Mouse (Mus musculus) erythroblast, adult 5-6 weeks (primary cell): ENCODE data around the gene Cpne4. TPM values are rescaled to one million over a fixed set of nuclear protein-coding genes. Genes with fewer than 3 reads are reported as not detected.

ENCODE experiments used
- total RNA-seq, 2 experiments: library from RNA; stranded (forward) in 1 of 2; stranded (reverse) in 1 of 2; fragments of 150-400 nt in 1 of 2; fragments of 200-764, 138-1000 nt in 1 of 2; gene quantifications; 2 replicates each; pipeline versions ENCODE4 v1.2.3 to v1.2.4; 2015 to 2017; ENCODE audit warnings: low replicate concordance in 2 of 2

The Cpne4 gene
- total RNA-seq, 2 experiments from 2014 or later, result not detected

Other genes starting within 250 kb of the Cpne4 start
- gene Acpp, start 209.5 kb upstream of the Cpne4 start, total RNA-seq (2015; ENCODE audit: low replicate concordance), result 3.3 and 5.9 TPM in 2 replicates
- 2.5 and 4.4 TPM in 2 replicates for gene Acpp, start 209.5 kb upstream of the Cpne4 start, total RNA-seq (2017; ENCODE audit: low replicate concordance)